Mouse (Mus musculus) olfactory bulb, adult 2 months (tissue): ENCODE measurements around the gene Iqgap2.

Source experiments
- CTCF ChIP-seq: fragments of 200-500 bp; IDR thresholded peaks from 2 replicates; pipeline ENCODE4 v1.5.1; 2012; ENCODE audit warnings: low read depth, mild to moderate bottlenecking, low read length, moderate library complexity; ENCODE audit not compliant: insufficient read depth
- POLR2A ChIP-seq: fragments of 200-500 bp; IDR thresholded peaks from 2 replicates; pipeline ENCODE4 v1.6.1; 2012; ENCODE audit warnings: mild to moderate bottlenecking, low read depth, low read length, moderate library complexity; ENCODE audit not compliant: insufficient read depth

- no peak for TF ChIP-seq POLR2A
- no peak for TF ChIP-seq CTCF
Observed at GRCm38 (mm10) chr13:95638894-95639293, 252.8 kb downstream of the Iqgap2 start.
